24 mouse cellular contexts compared by ENCODE assay signal in the genomic region with DNA sequence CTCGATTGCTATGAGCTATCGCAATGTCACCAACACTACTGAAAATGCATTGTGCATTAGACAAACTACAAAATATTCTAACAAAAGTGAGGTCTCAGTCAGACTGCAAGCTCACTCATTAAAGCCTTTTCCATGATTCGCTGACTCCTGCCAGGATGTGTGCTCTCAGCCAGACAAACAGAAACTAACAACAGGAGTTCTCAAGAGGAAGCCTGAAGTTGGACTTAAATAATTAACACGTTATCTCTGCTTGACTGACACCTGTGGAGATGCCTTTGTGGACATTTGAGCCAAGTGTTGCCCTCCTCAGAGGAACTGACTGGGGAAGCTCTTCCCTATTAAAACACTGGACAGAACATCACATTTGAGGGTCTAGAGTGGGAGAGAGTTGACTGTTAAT.
A peak's percentile ranks its signal among the peaks of the same experiment; 100 is the strongest.
DNase-seq lines count a peak whose midpoint lies in the region; ATAC-seq and TF ChIP-seq lines count a peak whose summit lies in the region.
"Had no signal": no experiment of that assay in that cellular context is flagged by ENCODE, and none has a peak within 500 bp of the region (broad histone marks: within the 10 kb centered on the region; RNA-seq: fewer than 3 reads in every experiment).

No protein-coding gene starts in this region.

- no peak overlapping the region for H3K4me2 ChIP-seq in forebrain, embryonic 16.5 days (ENCODE audit: low read length)
- no peak overlapping the region for H3K4me2 ChIP-seq in forebrain, embryonic 15.5 days (replicated peaks)
- no peak overlapping the region for H3K4me2 ChIP-seq in midbrain, postnatal 0 days (ENCODE audit: low read depth, low read length, poor library complexity, severe bottlenecking)
- H3K4me2 ChIP-seq: embryonic facial prominence, embryonic 13.5 days; hindbrain, embryonic 13.5 days had no signal

- H3K9me3 ChIP-seq in forebrain, embryonic 16.5 days (ENCODE audit: control insufficient read depth, low read length), result no peaks in the 10 kb centered on the region
- no peaks in the 10 kb centered on the region for H3K9me3 ChIP-seq in forebrain, embryonic 15.5 days
- H3K9me3 ChIP-seq in midbrain, postnatal 0 days (ENCODE audit: low read length), result no peaks in the 10 kb centered on the region
- no peaks in the 10 kb centered on the region for H3K9me3 ChIP-seq in midbrain, embryonic 10.5 days (replicated peaks)
- H3K9me3 ChIP-seq: embryonic facial prominence, embryonic 13.5 days; heart, embryonic 10.5 days; hindbrain, embryonic 13.5 days had no signal

- H3K27ac ChIP-seq in forebrain, embryonic 16.5 days (ENCODE audit: low read length), result no peak overlapping the region
- no peak overlapping the region for H3K27ac ChIP-seq in forebrain, embryonic 15.5 days (replicated peaks)
- H3K27ac ChIP-seq in midbrain, postnatal 0 days (ENCODE audit: low read depth, low read length), result no peak overlapping the region
- H3K27ac ChIP-seq in midbrain, embryonic 10.5 days (replicated peaks), result no peak overlapping the region
- H3K27ac ChIP-seq: embryonic facial prominence, embryonic 13.5 days; heart, embryonic 10.5 days; hindbrain, embryonic 13.5 days had no signal

- 0 out of 2 replicates have a peak, but pooled peaks have one; percentile 30 for ATAC-seq in forebrain, embryonic 16.5 days
- no peak for ATAC-seq in forebrain, embryonic 15.5 days (replicated peaks)
- no peak for ATAC-seq in midbrain, postnatal 0 days (ENCODE audit: low FRiP score)
- no peak for ATAC-seq in frontal cortex, adult (ENCODE audit: low TSS enrichment)
- ATAC-seq: activated CD4-positive, CD25-positive, alpha-beta regulatory T cell, adult 4 months; inflammation-experienced regulatory T-cells, adult 6 months; intestine, postnatal 0 days; Patski had no signal

- peak; percentile 16 for DNase-seq in embryo, embryonic 10 days (ENCODE audit: low spot score)
- no peak for DNase-seq in embryo, embryonic 9.5 days (ENCODE audit: extremely low spot score)
- peak; percentile 40 for DNase-seq in midbrain, postnatal 0 days (ENCODE audit: low spot score)
- no peak for DNase-seq in midbrain, embryonic 10.5 days (ENCODE audit: low spot score)
- DNase-seq in retina, postnatal 1 day, result peak; percentile 77
- DNase-seq: adrenal gland, postnatal 25 days; cerebellum, adult 11 months; cerebellum, adult 8-10 months; cerebellum, postnatal 36 days; gastrocnemius, postnatal 36 days; heart, adult 11 months; heart, postnatal 10 days; heart, postnatal 4 days; kidney, adult 9 months had no signal

- no peak for TF ChIP-seq CTCF in midbrain, postnatal 0 days (IDR thresholded peaks at IDR 0.05)

- 10% methylated on average over 4 of the region's 4 CpGs for WGBS in forebrain, embryonic 16.5 days
- WGBS in forebrain, embryonic 15.5 days, result 8% methylated on average over 4 of the region's 4 CpGs
- 30% methylated on average over 4 of the region's 4 CpGs for WGBS in midbrain, postnatal 0 days
- WGBS in midbrain, embryonic 10.5 days, result 32% methylated on average over 4 of the region's 4 CpGs

- no peaks in the 10 kb centered on the region for H3K27me3 ChIP-seq in forebrain, embryonic 16.5 days (replicated peaks; ENCODE audit: control insufficient read depth, insufficient read depth, low read length)
- H3K27me3 ChIP-seq in forebrain, embryonic 15.5 days, result no peaks in the 10 kb centered on the region
- H3K27me3 ChIP-seq in midbrain, postnatal 0 days (ENCODE audit: insufficient read depth, low read length), result no peaks in the 10 kb centered on the region
- no peaks in the 10 kb centered on the region for H3K27me3 ChIP-seq in midbrain, embryonic 10.5 days (ENCODE audit: low read depth, poor library complexity, severe bottlenecking)
- H3K27me3 ChIP-seq: embryonic facial prominence, embryonic 13.5 days; hindbrain, embryonic 13.5 days; Patski had no signal

- H3K4me1 ChIP-seq in forebrain, embryonic 16.5 days (replicated peaks; ENCODE audit: control insufficient read depth, insufficient read depth, low read length), result peaks cover 14% of the 10 kb centered on the region
- H3K4me1 ChIP-seq in forebrain, embryonic 15.5 days, result peaks cover 18% of the 10 kb centered on the region
- peaks cover 3% of the 10 kb centered on the region; the same call in 1 of the 2 replicates for H3K4me1 ChIP-seq in midbrain, postnatal 0 days (ENCODE audit: insufficient read depth, low read length)
- H3K4me1 ChIP-seq in midbrain, embryonic 10.5 days, result peaks cover 24% of the 10 kb centered on the region
- H3K4me1 ChIP-seq: heart, embryonic 10.5 days had no signal

- H3K9ac ChIP-seq in forebrain, embryonic 16.5 days (replicated peaks; ENCODE audit: low read depth, low read length), result no peak overlapping the region
- no peak overlapping the region for H3K9ac ChIP-seq in forebrain, embryonic 15.5 days (replicated peaks)
- H3K9ac ChIP-seq in midbrain, postnatal 0 days (replicated peaks; ENCODE audit: low read length, poor library complexity, severe bottlenecking), result no peak overlapping the region
- H3K9ac ChIP-seq: embryonic facial prominence, embryonic 13.5 days; hindbrain, embryonic 13.5 days had no signal

- no peaks in the 10 kb centered on the region for H3K36me3 ChIP-seq in forebrain, embryonic 16.5 days (ENCODE audit: control insufficient read depth, insufficient read depth)
- H3K36me3 ChIP-seq in forebrain, embryonic 15.5 days, result no peaks in the 10 kb centered on the region
- H3K36me3 ChIP-seq in midbrain, postnatal 0 days (ENCODE audit: insufficient read depth, low read length), result no peaks in the 10 kb centered on the region
- H3K36me3 ChIP-seq in midbrain, embryonic 10.5 days, result no peaks in the 10 kb centered on the region
- H3K36me3 ChIP-seq: embryonic facial prominence, embryonic 13.5 days; heart, embryonic 10.5 days; hindbrain, embryonic 13.5 days had no signal

- no peak overlapping the region for H3K4me3 ChIP-seq in forebrain, embryonic 16.5 days (replicated peaks; ENCODE audit: low read length)
- H3K4me3 ChIP-seq in forebrain, embryonic 15.5 days, result no peak overlapping the region
- no peak overlapping the region for H3K4me3 ChIP-seq in midbrain, postnatal 0 days (ENCODE audit: low read depth, low read length)
- no peak overlapping the region for H3K4me3 ChIP-seq in midbrain, embryonic 10.5 days
- H3K4me3 ChIP-seq: embryonic facial prominence, embryonic 13.5 days; heart, embryonic 10.5 days; hindbrain, embryonic 13.5 days had no signal

Comparison
In these comparisons a context has a peak if more than half of its experiments do, and no peak if none do; other contexts are left out.
1. DNase-seq: peak in embryo, embryonic 10 days (single experiment), midbrain, postnatal 0 days (single experiment) and retina, postnatal 1 day (single experiment); none in embryo, embryonic 9.5 days (single experiment) and midbrain, embryonic 10.5 days (single experiment).